Mouse (Mus musculus) megakaryocyte, embryonic 14.5 days (primary cell): ENCODE results near the gene Irf7. TPM values are rescaled to one million over a fixed set of nuclear protein-coding genes. Genes with fewer than 3 reads are reported as not detected.

Experiments used
- H3K27me3 ChIP-seq: replicated peaks from 2 replicates; pipeline ENCODE3; 2012; ENCODE audit warnings: inconsistent platforms
- H3K36me3 ChIP-seq: replicated peaks from 2 replicates; pipeline ENCODE3; 2012; ENCODE audit warnings: low read length, inconsistent platforms, mixed read lengths
- H3K4me1 ChIP-seq: 2 replicates; pipeline ENCODE4 v1.6.1; 2012; ENCODE audit warnings: inconsistent platforms
- H3K4me3 ChIP-seq: replicated peaks from 2 replicates; pipeline ENCODE3; 2012; ENCODE audit warnings: moderate library complexity, mild to moderate bottlenecking, inconsistent platforms
- H3K9me3 ChIP-seq: 2 replicates; pipeline ENCODE4 v1.6.1; 2012; ENCODE audit warnings: inconsistent platforms
- FLI1 ChIP-seq: IDR thresholded peaks from 2 replicates; pipeline ENCODE4 v1.6.1; 2012; ENCODE audit warnings: low read length, inconsistent platforms, mixed read lengths
- GATA1 ChIP-seq: IDR thresholded peaks from 3 replicates; pipeline ENCODE4 v1.6.1; 2012; ENCODE audit warnings: mixed read lengths, low read length, inconsistent platforms, borderline replicate concordance
- polyA plus RNA-seq: library from polyadenylated mRNA; stranded (reverse); fragments of >175 nt; gene quantifications from 2 replicates; pipeline ENCODE4 v1.2.3, GENCODE M21; 2012; ENCODE audit warnings: low replicate concordance; ENCODE audit not compliant: insufficient read depth

Irf7 gene
- 154 and 188 TPM in 2 replicates for polyA plus RNA-seq

- H3K4me1 ChIP-seq, result peaks cover 76% of the 10 kb centered on the region
- peak within 1 kb of the TSS; percentile 96 for H3K4me3 ChIP-seq
- TF ChIP-seq GATA1 (no peak), FLI1 (no peak)
- peaks cover 7% of the 10 kb centered on the region for H3K27me3 ChIP-seq
- peaks cover 41% of the 10 kb centered on the region for H3K36me3 ChIP-seq
- H3K9me3 ChIP-seq, result no peaks in the 10 kb centered on the region
Measured at GRCm38 (mm10) chr7:141265739-141266561, at the start of gene Irf7. TSS of gene Irf7 (minus strand) at chr7:141266481.

GRCm38 (mm10) chr7:141315974-141316373 lies 49.7 kb upstream of the Irf7 start:
- TF ChIP-seq FLI1 (no peak), GATA1 (no peak)
- H3K27me3 ChIP-seq, result no peaks in the 10 kb centered on the region
- H3K36me3 ChIP-seq, result peaks cover 97% of the 10 kb centered on the region
- no peaks in the 10 kb centered on the region for H3K9me3 ChIP-seq
- peaks cover 8% of the 10 kb centered on the region for H3K4me1 ChIP-seq
- no peak overlapping the region for H3K4me3 ChIP-seq

- H3K27me3 ChIP-seq, result no peaks in the 10 kb centered on the region
- TF ChIP-seq GATA1, result no peak
- TF ChIP-seq FLI1, result no peak
- peaks cover 11% of the 10 kb centered on the region for H3K4me1 ChIP-seq
- no peak overlapping the region for H3K4me3 ChIP-seq
- H3K9me3 ChIP-seq, result no peaks in the 10 kb centered on the region
- peaks cover 97% of the 10 kb centered on the region for H3K36me3 ChIP-seq
Measured at GRCm38 (mm10) chr7:141315076-141315475, 48.8 kb upstream of the Irf7 start.

DNA sequence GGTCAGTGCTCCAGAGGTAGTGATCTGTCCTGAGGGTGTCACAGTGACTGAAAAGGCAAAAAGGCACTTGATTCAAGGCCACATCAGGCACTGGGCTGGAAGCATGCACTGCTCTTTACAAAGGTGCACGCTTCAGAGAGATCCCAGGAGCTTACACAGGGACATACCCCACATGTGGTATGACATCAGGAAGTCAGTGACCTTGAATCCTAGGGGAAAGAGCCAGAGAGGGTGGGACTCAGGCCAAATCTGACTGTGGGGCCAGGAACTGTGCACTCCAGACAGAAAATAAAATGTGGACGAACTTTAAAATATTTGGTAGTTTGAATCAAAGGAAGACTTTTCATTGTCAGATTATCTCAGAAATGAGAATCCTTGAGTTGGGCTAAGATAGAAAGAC lies 48.1 kb upstream of the Irf7 start:
- Histone ChIP-seq H3K36me3 (peaks cover 97% of the 10 kb centered on the region), H3K27me3 (no peaks in the 10 kb centered on the region), H3K4me1 (peaks cover 11% of the 10 kb centered on the region), H3K9me3 (no peaks in the 10 kb centered on the region), H3K4me3 (no peak overlapping the region)
- TF ChIP-seq FLI1 (no peak), GATA1 (no peak)

- peaks cover 16% of the 10 kb centered on the region for H3K4me1 ChIP-seq
- no peaks in the 10 kb centered on the region for H3K27me3 ChIP-seq
- TF ChIP-seq GATA1, result no peak
- TF ChIP-seq FLI1, result no peak
- H3K36me3 ChIP-seq, result peaks cover 96% of the 10 kb centered on the region
- no peaks in the 10 kb centered on the region for H3K9me3 ChIP-seq
- no peak overlapping the region for H3K4me3 ChIP-seq
Measured at GRCm38 (mm10) chr7:141304537-141304936, 38.3 kb upstream of the Irf7 start.

DNA sequence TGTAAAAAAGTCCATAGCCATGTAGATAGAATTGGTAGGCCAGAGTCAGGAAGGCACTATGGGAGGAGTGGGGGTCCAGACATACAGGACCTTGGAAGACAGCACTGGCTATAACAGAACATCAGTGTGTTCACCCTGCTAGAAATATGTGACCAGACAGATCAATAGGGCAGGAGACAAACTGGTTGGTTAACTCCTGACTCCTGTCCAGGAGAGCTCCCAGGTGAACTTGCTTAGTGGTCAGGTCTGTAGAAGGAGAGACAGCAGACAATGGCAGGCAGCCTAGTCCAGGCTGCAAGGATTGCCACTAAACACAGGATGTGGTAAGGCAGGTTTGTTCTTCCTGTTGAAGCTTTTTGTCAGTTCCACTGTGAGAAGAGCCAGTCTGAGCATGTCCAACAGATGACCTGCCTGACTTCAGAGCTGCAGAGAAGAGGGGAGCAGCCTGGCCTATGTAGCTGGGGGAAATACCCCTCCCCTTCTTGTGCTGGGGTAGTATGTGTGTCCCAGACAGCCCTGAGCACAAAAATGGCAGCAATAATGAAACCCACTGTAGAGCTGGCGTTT lies 36.5 kb upstream of the Irf7 start:
- no peaks in the 10 kb centered on the region for H3K27me3 ChIP-seq
- H3K9me3 ChIP-seq, result no peaks in the 10 kb centered on the region
- peaks cover 94% of the 10 kb centered on the region for H3K36me3 ChIP-seq
- TF ChIP-seq GATA1 (no peak), FLI1 (no peak)
- H3K4me1 ChIP-seq, result peaks cover 16% of the 10 kb centered on the region
- no peak overlapping the region for H3K4me3 ChIP-seq

DNA sequence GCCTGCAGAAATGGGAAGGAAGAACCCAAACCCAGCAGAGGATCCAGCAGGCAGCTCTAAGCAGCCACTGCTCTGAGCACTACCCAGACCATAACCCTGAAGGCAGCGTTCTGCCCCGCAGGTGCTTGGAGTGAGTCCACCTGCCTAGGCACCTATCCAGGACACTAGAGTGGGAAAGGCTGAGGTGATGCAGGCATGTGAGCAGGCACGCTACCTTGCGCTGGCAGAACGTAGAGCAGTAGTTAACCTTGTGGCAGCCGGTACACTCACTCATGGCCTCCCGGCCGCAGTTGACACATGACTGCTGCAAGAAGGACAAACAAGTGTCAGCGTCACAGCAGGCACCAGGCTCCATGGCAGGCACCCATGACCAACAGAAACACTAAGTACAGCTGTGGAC lies 35.1 kb upstream of the Irf7 start:
- Histone ChIP-seq H3K4me1 (peaks cover 18% of the 10 kb centered on the region), H3K27me3 (peaks cover 2% of the 10 kb centered on the region), H3K9me3 (no peaks in the 10 kb centered on the region), H3K4me3 (peak overlapping the region; percentile 7), H3K36me3 (peaks cover 95% of the 10 kb centered on the region)
- TF ChIP-seq FLI1, result no peak
- no peak for TF ChIP-seq GATA1

DNA sequence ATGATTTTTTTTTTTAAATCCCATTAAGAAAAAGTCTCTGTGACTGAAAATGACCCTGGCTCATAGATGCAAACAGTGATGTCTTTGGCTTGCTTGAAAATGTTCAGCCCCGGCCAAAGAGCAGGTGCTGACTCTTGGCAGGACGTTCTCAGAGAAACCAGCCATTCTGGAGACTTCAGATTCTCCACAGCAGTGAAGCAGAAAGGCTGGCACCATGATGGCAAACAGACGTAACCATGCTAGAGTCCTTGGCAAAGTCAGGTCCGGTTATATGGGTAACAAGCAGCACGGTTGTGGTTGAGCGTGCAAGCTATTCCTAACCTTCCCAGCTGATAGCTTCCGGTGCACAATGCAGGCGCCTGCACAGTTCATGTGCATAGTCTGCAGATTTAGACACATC lies 32.9 kb upstream of the Irf7 start:
- Histone ChIP-seq H3K4me1 (peaks cover 29% of the 10 kb centered on the region), H3K36me3 (peaks cover 73% of the 10 kb centered on the region), H3K9me3 (no peaks in the 10 kb centered on the region), H3K4me3 (no peak overlapping the region), H3K27me3 (peaks cover 24% of the 10 kb centered on the region)
- no peak for TF ChIP-seq FLI1

- H3K9me3 ChIP-seq, result no peaks in the 10 kb centered on the region
- TF ChIP-seq FLI1 (no peak), GATA1 (no peak)
- no peak overlapping the region for H3K4me3 ChIP-seq
- H3K36me3 ChIP-seq, result peaks cover 63% of the 10 kb centered on the region
- peaks cover 35% of the 10 kb centered on the region for H3K27me3 ChIP-seq
- peaks cover 32% of the 10 kb centered on the region for H3K4me1 ChIP-seq
Measured at GRCm38 (mm10) chr7:141297926-141298650, 31.8 kb upstream of the Irf7 start.

DNA sequence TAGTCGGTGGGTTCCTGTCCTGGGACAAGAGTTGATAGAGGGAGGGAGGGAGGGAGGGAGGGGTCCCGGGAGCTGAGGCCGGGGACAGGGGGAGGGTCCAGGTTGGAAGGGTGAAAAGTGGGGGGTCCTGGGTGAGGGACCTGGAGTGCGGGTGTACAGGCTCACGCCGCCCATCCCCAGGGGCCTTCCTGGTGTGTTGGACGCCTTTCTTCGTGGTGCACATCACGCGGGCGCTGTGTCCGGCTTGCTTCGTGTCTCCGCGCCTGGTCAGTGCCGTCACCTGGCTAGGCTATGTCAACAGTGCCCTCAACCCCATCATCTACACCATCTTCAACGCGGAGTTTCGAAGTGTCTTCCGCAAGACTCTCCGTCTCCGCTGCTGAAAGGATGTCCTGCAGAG lies 28.2 kb upstream of the Irf7 start:
- H3K27me3 ChIP-seq, result peaks cover 70% of the 10 kb centered on the region
- no peaks in the 10 kb centered on the region for H3K9me3 ChIP-seq
- peaks cover 48% of the 10 kb centered on the region for H3K4me1 ChIP-seq
- H3K4me3 ChIP-seq, result peak overlapping the region; percentile 88
- peaks cover 28% of the 10 kb centered on the region for H3K36me3 ChIP-seq
- no peak for TF ChIP-seq FLI1
- no peak for TF ChIP-seq GATA1
